Mouse (Mus musculus) heart, postnatal 0 days (tissue): ENCODE data around the gene Tceal8. TPM values are rescaled to one million over a fixed set of nuclear protein-coding genes. Genes with fewer than 3 reads are reported as not detected.
A peak's percentile ranks its signal among the peaks of the same experiment; 100 is the strongest.
"Not testable (repeated sequence)": the region's sequence is repeated elsewhere in the genome, so short reads cannot be mapped to it uniquely, and the experiment has no call there.

Experiments
- ATAC-seq: fragments of 200-750 bp; cut with Nextera tagmentation; 2 replicates; pipeline ENCODE4 v1.8.0; 2017; ENCODE audit warnings: low read depth, moderate number of reproducible peaks, moderate library complexity; ENCODE audit not compliant: insufficient read depth
- DNase-seq: peaks from one replicate; pipeline ENCODE4 v3.0.0-alpha.2; 2016; ENCODE audit warnings: low spot score
- H3K27ac ChIP-seq: fragments of 300-500 bp; sonication (generic); 2 replicates; pipeline ENCODE4 v1.5.1; 2014; ENCODE audit warnings: low read depth, mild to moderate bottlenecking
- H3K27me3 ChIP-seq: fragments of 300-500 bp; sonication (generic); 2 replicates; pipeline ENCODE4 v1.6.1; 2014; ENCODE audit warnings: low read length, mixed read lengths; ENCODE audit not compliant: control insufficient read depth, insufficient read depth
- H3K36me3 ChIP-seq: fragments of 300-500 bp; sonication (generic); replicated peaks from 2 replicates; pipeline ENCODE4 v1.6.1; 2014; ENCODE audit warnings: low read length, mixed read lengths; ENCODE audit not compliant: control insufficient read depth, insufficient read depth
- H3K4me1 ChIP-seq: fragments of 300-500 bp; sonication (generic); 2 replicates; pipeline ENCODE4 v1.6.1; 2014; ENCODE audit warnings: antibody characterized with exemption; ENCODE audit not compliant: control insufficient read depth, insufficient read depth
- H3K4me2 ChIP-seq: fragments of 300-500 bp; sonication (generic); 2 replicates; pipeline ENCODE4 v1.6.1; 2014; ENCODE audit warnings: low read depth, mild to moderate bottlenecking, low read length, moderate library complexity
- H3K4me3 ChIP-seq: fragments of 300-500 bp; sonication (generic); 2 replicates; pipeline ENCODE4 v1.5.1; 2014; ENCODE audit warnings: low read depth, low read length
- H3K9ac ChIP-seq: fragments of 300-500 bp; sonication (generic); replicated peaks from 2 replicates; pipeline ENCODE4 v1.6.1; 2014; ENCODE audit warnings: low read depth, low read length, mixed read lengths
- H3K9me3 ChIP-seq: fragments of 300-500 bp; sonication (generic); replicated peaks from 2 replicates; pipeline ENCODE4 v1.6.1; 2016; ENCODE audit warnings: low read length; ENCODE audit not compliant: control insufficient read depth
- CTCF ChIP-seq: IDR thresholded peaks from 2 replicates; pipeline ENCODE4 v1.5.1; 2016; ENCODE audit warnings: antibody characterized with exemption, control low read depth, low read depth
- EP300 ChIP-seq: IDR thresholded peaks from 2 replicates; pipeline ENCODE4 v1.6.1; 2016; ENCODE audit warnings: antibody characterized with exemption, low read depth
- WGBS: fragments of 180-500 bp; shearing (Covaris S2); extraction: QIAGEN DNeasy Blood & Tissue Kit; methylation state at CpG from one replicate; pipeline ENCODE4 v1.1.7; 2014; 5-methylcytosine and 5-hydroxymethylcytosine counted together
- polyA plus RNA-seq: library from polyadenylated mRNA; unstranded; fragments of >200 nt; fragmentation: Nextera tagmentation; extraction: Ambion mirVana; gene quantifications from 2 replicates; pipeline ENCODE4 v1.2.1, GENCODE M21; 2015
- total RNA-seq: library from RNA; depleted of rRNA; stranded (reverse); fragments of >200 nt; gene quantifications from 2 replicates; pipeline ENCODE4 v1.2.3, GENCODE M21; 2014; ENCODE audit warnings: low replicate concordance

The Tceal8 gene
- total and polyA plus RNA-seq, 2 experiments from 2014 or later: 180 to 229 TPM

DNA sequence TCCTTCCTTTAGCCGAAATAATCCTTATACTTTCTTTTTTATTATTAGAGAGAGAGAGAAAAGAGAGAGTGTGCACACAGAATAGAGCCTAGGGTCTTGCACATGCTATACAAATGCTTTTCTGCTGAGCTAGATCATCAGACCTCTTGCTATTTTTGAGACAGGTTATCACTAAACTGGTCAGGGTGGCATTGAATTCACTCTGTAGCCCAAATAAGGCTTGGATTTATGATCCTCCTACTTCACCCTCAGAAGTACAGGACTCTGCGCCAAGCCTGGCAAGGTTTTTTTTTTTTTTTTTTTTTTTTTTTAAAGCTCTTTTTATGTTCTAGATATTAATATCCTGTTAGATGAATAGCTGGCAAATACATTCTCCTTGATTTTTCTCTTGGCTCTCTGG lies 28.4 kb downstream of the Tceal8 start:
- TF ChIP-seq EP300 (no peak), CTCF (no peak)
- H3K9me3 ChIP-seq: no peaks in the 10 kb centered on the region
- H3K4me3 ChIP-seq: no peak overlapping the region
- peak overlapping the region; percentile 74 for H3K27ac ChIP-seq
- H3K9ac ChIP-seq: peak overlapping the region; percentile 40; the same call in 1 of the 2 replicates
- peak overlapping the region; percentile 47 for H3K4me2 ChIP-seq
- 40% methylated on average over 2 of the region's 2 CpGs for WGBS
- ATAC-seq: peak; percentile 72
- DNase-seq: peak; percentile 19
- H3K36me3 ChIP-seq: no peaks in the 10 kb centered on the region
- no peaks in the 10 kb centered on the region for H3K4me1 ChIP-seq
- no peaks in the 10 kb centered on the region for H3K27me3 ChIP-seq

- no peak overlapping the region for H3K4me3 ChIP-seq
- WGBS: 71% methylated on average over 5 of the region's 5 CpGs
- no peaks in the 10 kb centered on the region for H3K27me3 ChIP-seq
- no peaks in the 10 kb centered on the region for H3K9me3 ChIP-seq
- no peak for TF ChIP-seq EP300
- TF ChIP-seq CTCF: no peak
- H3K4me1 ChIP-seq: no peaks in the 10 kb centered on the region
- no peak overlapping the region for H3K9ac ChIP-seq
- DNase-seq (no peak), ATAC-seq (no peak)
- H3K27ac ChIP-seq: no peak overlapping the region
- H3K36me3 ChIP-seq: no peaks in the 10 kb centered on the region
- no peak overlapping the region for H3K4me2 ChIP-seq
These were observed 30.8 kb downstream of the Tceal8 start for GRCm38 (mm10) chrX:136141385-136141784.

GRCm38 (mm10) chrX:136139640-136140004 lies 32.5 kb downstream of the Tceal8 start:
- peak overlapping the region; percentile 26; the same call in 1 of the 2 replicates for H3K9ac ChIP-seq
- not testable (repeated sequence) for H3K27ac ChIP-seq, H3K27me3 ChIP-seq, ATAC-seq, H3K9me3 ChIP-seq, H3K4me1 ChIP-seq, DNase-seq, H3K36me3 ChIP-seq
- WGBS: 27% methylated on average over 5 of the region's 5 CpGs
- peak overlapping the region; percentile 41 for H3K4me3 ChIP-seq
- peak overlapping the region; percentile 56 for H3K4me2 ChIP-seq

DNA sequence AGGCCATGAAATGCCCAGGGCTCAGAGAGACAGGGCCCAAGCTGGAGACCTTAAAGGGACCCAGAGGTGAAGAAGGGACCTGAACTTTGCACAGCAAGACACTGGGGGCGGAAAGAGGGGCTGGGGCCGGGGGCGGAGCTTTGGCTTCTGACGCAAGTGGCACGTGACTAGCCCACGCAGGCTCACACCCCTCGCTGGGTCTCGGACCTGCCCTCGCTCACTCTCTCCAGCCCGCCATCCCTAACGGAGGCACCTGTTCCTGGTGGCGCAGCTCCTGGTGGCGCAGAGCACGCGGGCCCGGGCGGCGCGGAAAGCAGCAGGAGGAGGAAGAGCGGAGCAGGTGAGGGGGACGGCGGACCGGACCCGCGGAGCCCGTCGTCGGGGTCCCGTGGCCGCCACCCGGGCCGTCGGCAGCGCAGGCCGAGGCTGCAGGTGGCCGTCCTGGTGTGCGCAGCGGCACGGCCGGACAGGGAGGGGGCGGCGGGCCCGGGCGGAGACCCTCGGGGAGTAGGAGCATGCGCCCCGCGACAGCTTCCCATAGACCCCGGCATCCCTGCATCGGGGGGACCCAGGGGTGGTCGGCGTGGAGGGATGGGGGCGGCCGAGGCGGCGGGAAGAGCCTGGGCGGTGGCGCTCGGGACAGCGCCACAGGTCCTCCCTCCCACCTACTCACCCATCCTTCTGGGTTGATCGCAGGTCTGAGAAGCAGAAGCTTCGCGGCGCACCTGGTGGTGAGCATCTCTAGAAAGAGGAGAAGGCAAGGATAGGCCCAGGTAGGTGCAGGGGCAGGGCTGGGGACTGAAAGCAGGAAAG lies 33.1 kb downstream of the Tceal8 start, which contains the start of gene Bex4:
Gene Bex4 (plus strand): TSS at position 170 of the 813 bp plus-strand sequence.
- peak within 1 kb of the TSS; percentile 26; the same call in 1 of the 2 replicates for H3K9ac ChIP-seq
- peak; percentile 92 for ATAC-seq
- 37% methylated on average over 11 of the region's 64 CpGs for WGBS
- H3K9me3 ChIP-seq, H3K27ac ChIP-seq, H3K36me3 ChIP-seq, DNase-seq, H3K27me3 ChIP-seq, H3K4me1 ChIP-seq: not testable (repeated sequence)
- peak within 1 kb of the TSS; percentile 41 for H3K4me3 ChIP-seq
- H3K4me2 ChIP-seq: peak within 1 kb of the TSS; percentile 56

- Histone ChIP-seq H3K9me3 (no peaks in the 10 kb centered on the region), H3K4me2 (no peak overlapping the region), H3K36me3 (no peaks in the 10 kb centered on the region), H3K4me1 (no peaks in the 10 kb centered on the region), H3K4me3 (no peak overlapping the region), H3K27ac (no peak overlapping the region), H3K9ac (no peak overlapping the region), H3K27me3 (no peaks in the 10 kb centered on the region)
- no peak for ATAC-seq
- no peak for DNase-seq
- WGBS: 69% methylated on average over 4 of the region's 4 CpGs
- no peak for TF ChIP-seq CTCF
- no peak for TF ChIP-seq EP300
These were observed 36.6 kb downstream of the Tceal8 start for GRCm38 (mm10) chrX:136135559-136135958.

GRCm38 (mm10) chrX:136127744-136128064 lies 44.4 kb downstream of the Tceal8 start:
- Histone ChIP-seq H3K36me3 (no peaks in the 10 kb centered on the region), H3K27ac (no peak overlapping the region), H3K9ac (no peak overlapping the region), H3K4me3 (no peak overlapping the region), H3K9me3 (no peaks in the 10 kb centered on the region), H3K4me1 (no peaks in the 10 kb centered on the region), H3K4me2 (no peak overlapping the region), H3K27me3 (no peaks in the 10 kb centered on the region)
- peak; percentile 18 for DNase-seq
- ATAC-seq: no peak
- 18% methylated on average over 5 of the region's 5 CpGs for WGBS
- TF ChIP-seq CTCF (peak; percentile 61), EP300 (no peak)
